Mouse (Mus musculus) myocyte (in vitro differentiated cells): ENCODE measurements around the gene Ttc39d.

Source experiments
- MYOD1 ChIP-seq, 3 experiments: IDR thresholded peaks; one replicate each; pipeline ENCODE4 v1.6.1; 2011; ENCODE audit warnings: control low read depth in 2 of 3, low read depth in 2 of 3, mild to moderate bottlenecking in 2 of 3, moderate library complexity in 1 of 3; ENCODE audit not compliant: insufficient read length in 2 of 3, control insufficient read depth in 1 of 3
- POLR2A ChIP-seq: IDR thresholded peaks from one replicate; pipeline ENCODE4 v1.6.1; 2011; ENCODE audit warnings: low read depth, mild to moderate bottlenecking, control low read depth, moderate library complexity; ENCODE audit not compliant: insufficient read length
- POLR2AphosphoS2 ChIP-seq: IDR thresholded peaks from one replicate; pipeline ENCODE4 v1.6.1; 2011; ENCODE audit warnings: low read depth, control low read depth; ENCODE audit not compliant: insufficient read length
- SRF ChIP-seq: IDR thresholded peaks from one replicate; pipeline ENCODE4 v1.6.1; 2011; ENCODE audit warnings: low read depth; ENCODE audit not compliant: control insufficient read depth, insufficient read length
- USF1 ChIP-seq: IDR thresholded peaks from one replicate; pipeline ENCODE4 v1.6.1; 2011; ENCODE audit warnings: low read depth, mild to moderate bottlenecking, control low read depth, moderate library complexity

DNA sequence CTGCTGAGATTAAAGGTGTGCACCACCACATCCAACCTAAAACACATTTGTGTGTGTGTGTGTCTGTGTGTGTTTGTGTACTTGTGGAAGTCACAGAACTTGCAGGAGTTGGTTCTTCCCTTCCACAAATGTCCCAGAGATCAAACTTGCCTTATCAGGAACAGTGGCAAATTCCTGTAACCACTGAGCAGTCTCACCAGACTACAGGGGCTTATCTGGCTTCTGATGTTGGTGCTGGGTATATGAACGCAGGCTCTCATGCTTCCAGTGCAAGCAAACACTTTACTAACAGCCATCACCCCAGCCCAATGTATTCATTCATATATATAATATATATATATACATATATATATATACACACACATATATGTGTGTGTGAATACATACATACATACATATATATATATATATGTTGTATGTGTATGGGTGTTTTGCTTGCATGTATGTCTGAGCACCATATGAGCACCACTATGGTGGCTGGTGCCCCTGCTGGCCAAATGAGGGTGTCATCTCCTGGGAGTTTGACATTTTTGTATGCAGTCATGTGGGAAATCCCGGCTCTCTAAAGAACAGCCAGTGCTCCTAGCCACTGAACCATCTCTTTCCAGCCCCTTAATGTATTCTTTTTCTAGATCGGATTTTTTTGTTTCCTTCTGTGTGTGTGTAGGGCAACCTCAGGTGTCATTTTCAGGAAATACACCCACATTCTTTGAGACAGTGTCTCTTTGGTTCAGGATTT, 14.8 kb downstream of the Ttc39d start:
- TF ChIP-seq USF1 (no peak), SRF (no peak), POLR2A (no peak), POLR2AphosphoS2 (no peak), MYOD1 (IDR thresholded peaks at IDR 0.05; ENCODE audit: control insufficient read depth in 1 of 3, insufficient read length in 2 of 3, low read depth in 2 of 3) (no peak)
